Mouse (Mus musculus) liver, postnatal 0 days (tissue): ENCODE measurements around the gene Sptbn4. TPM values are rescaled to one million over a fixed set of nuclear protein-coding genes. Genes with fewer than 3 reads are reported as not detected.

ENCODE experiments used
- ATAC-seq: fragments of 200-750 bp; cut with Nextera tagmentation; 2 replicates; pipeline ENCODE4 v1.8.0; 2017; ENCODE audit warnings: mild to moderate bottlenecking, moderate library complexity
- DNase-seq: peaks from one replicate; pipeline ENCODE4 v3.0.0-alpha.2; 2016
- H3K27ac ChIP-seq: fragments of 300-500 bp; sonication (generic); 2 replicates; pipeline ENCODE4 v1.5.1; 2014; ENCODE audit warnings: antibody characterized with exemption, moderate library complexity, mild to moderate bottlenecking, low read depth
- H3K27me3 ChIP-seq: fragments of 300-500 bp; sonication (generic); 2 replicates; pipeline ENCODE4 v1.6.1; 2014; ENCODE audit warnings: low read length, control low read depth, mixed read lengths; ENCODE audit not compliant: insufficient read depth
- H3K36me3 ChIP-seq: fragments of 300-500 bp; sonication (generic); replicated peaks from 2 replicates; pipeline ENCODE4 v1.6.1; 2014; ENCODE audit warnings: mild to moderate bottlenecking, control low read depth, low read length, moderate library complexity, mixed read lengths; ENCODE audit not compliant: insufficient read depth
- H3K4me1 ChIP-seq: fragments of 300-500 bp; sonication (generic); 2 replicates; pipeline ENCODE4 v1.6.1; 2014; ENCODE audit warnings: antibody characterized with exemption, mild to moderate bottlenecking, control low read depth; ENCODE audit not compliant: insufficient read depth
- H3K4me2 ChIP-seq: fragments of 300-500 bp; sonication (generic); 2 replicates; pipeline ENCODE4 v1.6.1; 2014; ENCODE audit warnings: low read depth, mild to moderate bottlenecking, low read length, moderate library complexity, mixed read lengths
- H3K4me3 ChIP-seq: fragments of 300-500 bp; sonication (generic); 2 replicates; pipeline ENCODE4 v1.5.1; 2014; ENCODE audit warnings: low read depth, low read length
- H3K9ac ChIP-seq: fragments of 300-500 bp; sonication (generic); replicated peaks from 2 replicates; pipeline ENCODE4 v1.6.1; 2014; ENCODE audit warnings: mild to moderate bottlenecking, moderate library complexity
- H3K9me3 ChIP-seq: fragments of 300-500 bp; sonication (generic); 2 replicates; pipeline ENCODE4 v1.6.1; 2016; ENCODE audit warnings: mild to moderate bottlenecking, control low read depth, low read length, mixed read lengths
- CTCF ChIP-seq: sonication (generic); IDR thresholded peaks from 2 replicates; pipeline ENCODE4 v1.5.1; 2016; ENCODE audit warnings: antibody characterized with exemption, low read depth
- EP300 ChIP-seq: IDR thresholded peaks from 2 replicates; pipeline ENCODE4 v1.6.1; 2016; ENCODE audit warnings: antibody characterized with exemption, low read depth, mild to moderate bottlenecking
- WGBS: fragments of 180-500 bp; shearing (Covaris S2); extraction: QIAGEN DNeasy Blood & Tissue Kit; methylation state at CpG from one replicate; pipeline ENCODE4 v1.1.7; 2014; ENCODE audit not compliant: insufficient replicate concordance; 5-methylcytosine and 5-hydroxymethylcytosine counted together
- polyA plus RNA-seq: library from polyadenylated mRNA; unstranded; fragments of >200 nt; fragmentation: Nextera tagmentation; extraction: Ambion mirVana; gene quantifications from 2 replicates; pipeline ENCODE4 v1.2.1, GENCODE M21; 2015

The Sptbn4 gene
- polyA plus RNA-seq, 1 experiment from 2014 or later = 0.02 TPM

DNA sequence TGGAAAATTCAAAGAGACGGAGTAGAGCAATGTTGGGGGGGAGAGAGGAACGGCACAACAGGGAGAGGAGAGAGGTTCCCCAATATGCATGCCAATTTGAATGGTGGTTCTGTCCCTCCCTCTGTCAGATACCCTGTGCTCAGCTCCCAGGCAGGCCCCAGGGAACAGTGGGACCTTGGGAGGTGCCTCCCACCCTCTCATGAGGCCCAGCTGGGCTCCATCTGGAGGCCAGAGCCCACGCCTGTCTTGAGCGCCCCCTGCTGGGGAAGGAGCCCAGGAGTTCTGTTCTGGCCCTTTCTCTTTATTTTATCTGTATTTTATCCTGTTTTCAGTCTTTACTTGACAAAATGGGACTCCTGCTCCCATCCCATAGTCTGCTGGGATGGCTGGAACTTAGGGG, 62.8 kb downstream of the Sptbn4 start:
- DNase-seq (peak; percentile 73), ATAC-seq (no peak)
- Histone ChIP-seq H3K27me3 (no peaks in the 10 kb centered on the region), H3K4me3 (no peak overlapping the region), H3K4me1 (no peaks in the 10 kb centered on the region), H3K27ac (no peak overlapping the region), H3K36me3 (no peaks in the 10 kb centered on the region), H3K9ac (no peak overlapping the region), H3K9me3 (no peaks in the 10 kb centered on the region), H3K4me2 (no peak overlapping the region)
- TF ChIP-seq EP300 (no peak), CTCF (peak; percentile 84)
- 44% methylated on average over 4 of the region's 4 CpGs for WGBS

DNA sequence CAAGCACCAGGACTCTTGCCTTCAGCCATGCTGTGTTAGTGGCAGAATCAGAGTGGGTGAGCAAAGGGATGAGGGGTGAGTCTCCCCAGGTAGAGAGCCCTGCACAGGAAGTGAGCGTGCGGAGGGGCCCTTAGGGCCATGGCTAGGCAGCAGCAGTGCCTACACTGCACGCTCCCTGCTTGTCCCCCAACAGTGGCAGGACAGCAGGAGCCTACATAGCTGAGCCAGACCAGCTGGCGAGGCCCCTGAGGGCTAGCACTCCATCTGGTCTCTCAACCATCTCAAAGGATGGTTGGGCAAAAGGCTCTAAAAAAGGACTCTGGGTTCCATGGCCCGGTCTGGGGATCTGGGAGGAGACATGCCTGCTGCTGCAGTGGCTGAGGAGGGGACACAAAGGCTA, 63.4 kb downstream of the Sptbn4 start:
- TF ChIP-seq EP300 (no peak), CTCF (no peak)
- no peaks in the 10 kb centered on the region for H3K36me3 ChIP-seq
- H3K27me3 ChIP-seq = no peaks in the 10 kb centered on the region
- no peak overlapping the region for H3K9ac ChIP-seq
- H3K4me2 ChIP-seq = no peak overlapping the region
- DNase-seq (no peak), ATAC-seq (no peak)
- H3K9me3 ChIP-seq = no peaks in the 10 kb centered on the region
- H3K4me3 ChIP-seq = no peak overlapping the region
- WGBS = 76% methylated on average over 5 of the region's 5 CpGs
- H3K4me1 ChIP-seq = no peaks in the 10 kb centered on the region
- H3K27ac ChIP-seq = no peak overlapping the region

DNA sequence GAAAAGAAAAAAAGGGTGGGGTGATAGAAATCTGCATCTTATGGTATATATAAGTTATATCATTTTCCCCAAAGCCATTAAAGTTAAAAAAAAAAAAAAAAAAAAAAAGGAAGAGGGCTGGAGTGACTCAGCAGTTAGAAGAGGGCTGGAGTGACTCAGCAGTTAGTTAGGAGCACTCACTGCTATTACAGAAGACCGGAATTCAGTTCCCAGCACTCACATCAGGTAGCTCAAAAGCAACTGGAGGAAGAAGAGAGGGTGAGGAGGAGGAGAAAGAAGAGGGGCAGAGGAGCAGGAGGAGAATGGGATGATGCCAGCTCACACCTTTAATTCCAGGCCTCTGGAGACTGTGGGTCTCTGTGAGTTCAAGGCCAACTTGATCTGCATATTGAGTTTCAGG, 64.3 kb downstream of the Sptbn4 start:
- Histone ChIP-seq H3K27ac (no peak overlapping the region), H3K9ac (no peak overlapping the region), H3K4me2 (no peak overlapping the region), H3K27me3 (no peaks in the 10 kb centered on the region), H3K36me3 (no peaks in the 10 kb centered on the region), H3K4me3 (no peak overlapping the region), H3K4me1 (no peaks in the 10 kb centered on the region), H3K9me3 (no peaks in the 10 kb centered on the region)
- ATAC-seq (no peak), DNase-seq (no peak)
- 67% methylated on average over 1 of the region's 1 CpGs for WGBS
- TF ChIP-seq CTCF = no peak

DNA sequence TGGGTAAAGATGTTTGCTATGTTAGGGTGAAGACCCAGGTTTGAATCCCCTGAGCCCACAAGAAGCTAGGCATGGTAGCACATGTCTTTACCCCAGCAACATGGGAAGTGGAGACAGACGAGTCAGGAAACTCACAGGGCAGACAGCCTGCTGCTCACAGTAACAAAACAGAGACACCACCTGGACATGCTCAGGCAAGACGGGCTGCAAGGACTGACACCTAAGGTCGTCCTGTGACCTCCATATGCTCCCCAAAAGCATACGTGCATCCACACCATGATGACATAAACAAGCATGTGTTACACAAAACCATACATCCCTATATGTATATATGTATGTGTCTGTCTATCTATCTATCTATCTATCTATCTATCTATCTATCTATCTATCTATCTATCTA, 65.9 kb downstream of the Sptbn4 start:
- H3K27me3 ChIP-seq = 0 out of 2 replicates have a peak, but pooled peaks cover 4% of the 10 kb centered on the region
- H3K9me3 ChIP-seq = no peaks in the 10 kb centered on the region
- ATAC-seq (no peak), DNase-seq (no peak)
- H3K4me1 ChIP-seq = no peaks in the 10 kb centered on the region
- no peak overlapping the region for H3K4me2 ChIP-seq
- H3K4me3 ChIP-seq = no peak overlapping the region
- no peaks in the 10 kb centered on the region for H3K36me3 ChIP-seq
- H3K27ac ChIP-seq = no peak overlapping the region
- WGBS = 46% methylated on average over 4 of the region's 4 CpGs
- no peak overlapping the region for H3K9ac ChIP-seq
- TF ChIP-seq CTCF (no peak), EP300 (no peak)

DNA sequence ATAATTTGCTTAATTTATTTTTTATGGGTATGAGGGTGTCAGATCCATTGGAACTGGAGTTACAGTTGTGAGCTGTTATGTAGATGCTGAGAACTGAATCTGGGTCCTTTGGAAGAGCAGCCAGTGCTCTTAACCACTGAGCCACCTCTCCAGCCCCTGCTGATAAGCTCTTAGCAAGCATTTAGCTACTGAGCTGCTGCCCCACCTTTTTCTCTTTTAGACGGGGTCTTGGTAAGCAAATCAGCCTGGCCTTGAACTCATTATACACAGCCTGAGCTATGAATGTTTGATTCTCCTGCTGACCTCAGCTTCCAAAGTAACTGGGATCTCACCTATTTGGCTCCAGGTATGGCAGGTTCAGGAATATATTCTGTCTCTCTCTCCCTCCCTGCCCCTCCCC, 66.5 kb downstream of the Sptbn4 start:
- H3K4me3 ChIP-seq = no peak overlapping the region
- 0 out of 2 replicates have a peak, but pooled peaks cover 5% of the 10 kb centered on the region for H3K27me3 ChIP-seq
- DNase-seq (no peak), ATAC-seq (no peak)
- no peak overlapping the region for H3K27ac ChIP-seq
- TF ChIP-seq EP300 = no peak
- no peak for TF ChIP-seq CTCF
- 27% methylated on average over 1 of the region's 1 CpGs for WGBS
- H3K9ac ChIP-seq = no peak overlapping the region
- H3K4me2 ChIP-seq = no peak overlapping the region
- H3K4me1 ChIP-seq = no peaks in the 10 kb centered on the region
- no peaks in the 10 kb centered on the region for H3K36me3 ChIP-seq
- no peaks in the 10 kb centered on the region for H3K9me3 ChIP-seq

DNA sequence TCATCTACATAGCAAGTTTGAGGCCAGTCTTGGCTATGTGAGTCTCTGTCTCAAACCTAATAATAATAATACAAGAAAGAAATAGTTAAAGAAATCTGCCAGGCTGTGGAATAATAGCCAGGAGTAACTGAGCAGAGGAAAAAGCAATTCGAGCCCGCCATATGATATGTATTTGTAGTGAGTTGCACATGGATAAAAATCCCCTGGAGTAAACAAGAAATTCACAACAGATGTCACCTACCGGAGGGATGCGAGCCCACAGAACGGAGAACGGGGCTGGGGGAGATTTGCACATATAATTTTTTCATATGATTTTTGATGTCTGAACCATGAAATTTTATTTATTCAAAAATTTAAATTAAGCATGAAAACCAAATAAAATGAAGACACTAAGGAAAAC, 67.7 kb downstream of the Sptbn4 start:
- peaks cover 15% of the 10 kb centered on the region for H3K27me3 ChIP-seq

DNA sequence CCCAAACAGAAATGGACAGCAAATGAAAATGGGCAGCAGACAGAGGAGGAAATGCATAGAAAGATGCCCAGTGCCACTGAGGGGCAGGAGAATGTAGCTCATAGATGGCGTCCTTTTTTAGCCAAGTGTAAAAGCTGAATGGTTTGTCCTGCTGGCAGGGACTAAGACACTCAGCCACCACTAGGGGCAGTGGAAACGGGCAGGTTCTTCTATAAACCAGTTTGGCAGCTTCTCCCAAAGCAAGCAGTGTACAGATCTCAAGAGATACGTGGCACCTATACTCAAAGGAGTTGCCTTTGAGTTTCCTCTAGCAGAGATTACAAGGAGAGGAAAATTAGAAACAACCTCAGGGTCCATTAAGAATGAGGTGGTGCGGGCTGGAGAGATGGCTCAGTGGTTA, 69.1 kb downstream of the Sptbn4 start:
- Histone ChIP-seq H3K9me3 (no peaks in the 10 kb centered on the region), H3K36me3 (no peaks in the 10 kb centered on the region), H3K9ac (no peak overlapping the region), H3K4me3 (no peak overlapping the region), H3K4me1 (no peaks in the 10 kb centered on the region), H3K27me3 (peaks cover 27% of the 10 kb centered on the region), H3K27ac (no peak overlapping the region), H3K4me2 (no peak overlapping the region)
- DNase-seq (no peak), ATAC-seq (no peak)
- TF ChIP-seq CTCF = peak; percentile 61
- TF ChIP-seq EP300 = no peak
- 20% methylated on average over 4 of the region's 4 CpGs for WGBS

More for the DNA sequence above, 67.7 kb downstream of the Sptbn4 start:
- DNase-seq (no peak), ATAC-seq (no peak)
- Histone ChIP-seq H3K36me3 (no peaks in the 10 kb centered on the region), H3K27ac (no peak overlapping the region), H3K4me3 (no peak overlapping the region), H3K9me3 (no peaks in the 10 kb centered on the region), H3K4me2 (no peak overlapping the region), H3K4me1 (no peaks in the 10 kb centered on the region), H3K9ac (no peak overlapping the region)
- TF ChIP-seq CTCF (no peak), EP300 (no peak)
- WGBS = 88% methylated on average over 6 of the region's 6 CpGs
